Mouse (Mus musculus): ENCODE results near the gene Saysd1. TPM values are rescaled to one million over a fixed set of nuclear protein-coding genes. Genes with fewer than 3 reads are reported as not detected.
A peak's percentile ranks its signal among the peaks of the same experiment; 100 is the strongest.

Gene Saysd1
- total RNA-seq, 2 experiments from 2014 or later: 5.2 to 6.0 TPM

DNA sequence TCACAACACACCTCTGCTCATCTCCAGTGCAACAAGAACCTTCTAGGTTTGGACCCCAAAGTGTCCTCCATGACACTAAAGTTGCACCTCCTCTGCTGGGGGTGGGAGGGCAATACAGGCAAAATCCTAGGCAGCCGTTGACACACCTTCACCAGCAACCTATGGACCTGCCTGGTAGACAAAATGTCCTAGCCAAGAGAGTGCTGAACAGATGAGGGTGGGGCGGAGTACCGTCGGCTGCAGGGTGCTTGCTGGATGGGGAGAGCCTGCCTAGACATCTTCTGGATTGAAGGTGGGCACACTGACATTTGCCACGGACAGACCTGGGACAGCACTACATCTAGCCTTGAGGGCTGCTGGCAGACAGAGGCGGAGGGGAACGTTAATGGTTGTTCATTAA is 26.1 kb upstream of the Saysd1 start:
- intact Hi-C loops (cut with DNase I): no loop called here
- DNase-seq: no peak

GRCm38 (mm10) chr14:20162686-20163085 is 24.4 kb upstream of the Saysd1 start:
- intact Hi-C loops (cut with DNase I): no loop called here
- no peak for DNase-seq

DNA sequence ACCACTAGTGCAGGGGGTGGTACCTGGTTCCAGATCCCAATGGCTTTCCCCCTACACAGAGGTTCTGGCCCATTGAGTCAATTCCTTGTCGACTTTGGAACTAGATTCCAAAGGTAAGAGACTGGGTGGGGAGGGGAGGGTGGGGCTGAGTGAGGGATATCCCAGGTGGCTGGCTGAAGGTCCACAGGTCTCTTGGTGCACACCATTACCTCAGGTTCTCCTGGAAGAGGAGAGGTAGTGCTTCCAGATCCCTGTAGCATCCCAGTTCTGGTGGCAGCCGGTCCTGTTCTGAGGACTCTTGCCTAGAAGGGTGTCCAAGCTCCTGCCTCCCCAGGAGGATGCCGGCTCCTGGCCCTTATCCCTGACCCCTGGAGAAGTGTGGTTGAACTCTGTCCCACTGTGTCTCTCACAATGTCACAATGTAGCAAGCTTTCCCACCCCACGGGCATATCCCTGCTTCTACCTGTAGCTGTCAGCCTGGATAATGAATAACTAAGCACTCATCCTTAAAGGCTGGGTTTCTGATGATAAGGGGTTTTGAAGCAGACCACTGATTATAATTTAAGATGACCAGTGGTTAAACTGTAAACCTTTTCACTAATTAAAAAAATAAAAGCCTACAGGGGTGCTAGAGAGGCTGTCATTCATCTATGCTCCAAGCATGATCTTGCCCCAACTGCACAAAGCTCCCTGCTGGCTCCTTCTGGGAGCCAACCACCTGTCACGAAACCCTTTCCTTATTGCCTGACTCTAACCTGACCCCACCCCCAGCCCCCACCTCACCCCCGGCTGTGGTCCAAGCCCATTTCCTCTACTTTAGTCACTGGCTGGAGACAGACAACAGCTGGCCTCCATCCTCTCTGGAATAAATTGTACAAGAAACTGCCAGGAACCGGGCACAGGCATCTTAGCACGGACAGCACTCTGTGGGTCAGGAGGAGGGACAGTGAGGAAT is 20.7 kb upstream of the Saysd1 start:
- peak; percentile 37 for DNase-seq
- intact Hi-C loops (cut with DNase I): no loop called here

- intact Hi-C loops (cut with DNase I): no loop called here
- no peak for DNase-seq
Measured at GRCm38 (mm10) chr14:20157595-20157994, 19.3 kb upstream of the Saysd1 start.

DNA sequence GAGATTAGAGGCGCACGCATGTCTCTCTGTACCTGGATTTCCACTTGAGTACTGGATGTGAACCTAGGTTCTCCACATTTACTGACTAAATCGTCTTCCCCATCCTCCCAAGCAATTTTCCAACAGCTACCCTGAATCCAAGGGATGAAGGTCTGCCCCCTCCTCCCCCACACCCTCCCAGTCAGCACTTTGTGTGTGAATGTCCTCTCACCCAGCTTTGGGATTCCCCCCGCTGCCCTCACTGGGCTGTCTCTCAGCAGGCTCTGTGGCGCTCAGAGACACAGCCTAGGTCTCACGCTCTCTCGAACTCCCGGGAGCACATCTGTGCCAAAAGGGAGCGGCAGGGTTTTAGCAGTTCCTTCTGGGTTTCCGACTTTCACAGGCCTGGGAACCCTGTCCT is 17.4 kb upstream of the Saysd1 start:
- intact Hi-C loops (cut with DNase I): no loop called here
- no peak for DNase-seq

DNA sequence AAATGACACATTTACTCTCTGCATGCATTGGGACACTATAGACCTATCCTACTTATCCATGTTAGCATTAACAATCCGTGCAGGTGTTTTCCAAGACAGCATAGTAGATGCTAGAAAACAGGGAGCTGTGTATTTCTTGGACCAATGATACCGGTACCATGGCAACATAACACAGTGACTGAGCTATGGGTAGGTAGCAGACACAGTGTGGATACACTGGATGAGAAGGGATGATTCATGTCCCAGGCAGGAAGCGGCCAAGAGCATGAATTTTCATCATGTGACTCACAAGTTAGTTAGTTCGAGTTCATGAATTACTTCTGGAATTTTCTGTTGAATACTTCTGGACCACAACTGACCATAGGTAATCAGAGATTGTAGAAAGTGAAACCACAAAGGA is 16.6 kb upstream of the Saysd1 start:
- DNase-seq: no peak
- intact Hi-C loops (cut with DNase I): no loop called here

GRCm38 (mm10) chr14:20154245-20154644 is 15.9 kb upstream of the Saysd1 start:
- intact Hi-C loops (cut with DNase I): no loop called here

GRCm38 (mm10) chr14:20149127-20150080 is 11.1 kb upstream of the Saysd1 start:
- DNase-seq: no peak
- intact Hi-C loops (cut with DNase I): no loop called here

More at GRCm38 (mm10) chr14:20154245-20154644, 15.9 kb upstream of the Saysd1 start:
- no peak for DNase-seq

DNA sequence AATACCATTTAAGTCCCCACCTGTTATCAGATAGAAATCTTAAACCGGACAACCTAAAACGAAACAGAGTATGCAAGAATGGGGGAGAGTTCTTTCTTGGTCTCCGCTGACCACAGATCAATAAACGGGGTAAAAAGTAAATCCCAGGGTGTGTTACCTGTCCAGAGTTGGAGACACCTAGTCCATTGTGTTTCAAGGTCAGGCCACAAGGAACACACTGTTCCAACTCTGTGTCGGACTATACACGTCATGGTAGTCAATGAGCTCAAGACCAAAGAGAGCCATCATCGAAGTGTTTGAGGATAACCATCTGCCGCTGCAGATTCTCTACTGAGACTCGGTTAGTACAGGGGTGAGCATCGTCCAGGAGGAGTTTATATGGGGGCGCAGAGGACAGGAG is 10.2 kb upstream of the Saysd1 start:
- intact Hi-C loops (cut with DNase I): no loop called here
- DNase-seq: no peak

- intact Hi-C loops (cut with DNase I): no loop called here
- no peak for DNase-seq
Measured at GRCm38 (mm10) chr14:20147854-20148253, 9.5 kb upstream of the Saysd1 start.

- peak; percentile 7 for DNase-seq
Measured at GRCm38 (mm10) chr14:20144093-20144492, 5.8 kb upstream of the Saysd1 start.

DNA sequence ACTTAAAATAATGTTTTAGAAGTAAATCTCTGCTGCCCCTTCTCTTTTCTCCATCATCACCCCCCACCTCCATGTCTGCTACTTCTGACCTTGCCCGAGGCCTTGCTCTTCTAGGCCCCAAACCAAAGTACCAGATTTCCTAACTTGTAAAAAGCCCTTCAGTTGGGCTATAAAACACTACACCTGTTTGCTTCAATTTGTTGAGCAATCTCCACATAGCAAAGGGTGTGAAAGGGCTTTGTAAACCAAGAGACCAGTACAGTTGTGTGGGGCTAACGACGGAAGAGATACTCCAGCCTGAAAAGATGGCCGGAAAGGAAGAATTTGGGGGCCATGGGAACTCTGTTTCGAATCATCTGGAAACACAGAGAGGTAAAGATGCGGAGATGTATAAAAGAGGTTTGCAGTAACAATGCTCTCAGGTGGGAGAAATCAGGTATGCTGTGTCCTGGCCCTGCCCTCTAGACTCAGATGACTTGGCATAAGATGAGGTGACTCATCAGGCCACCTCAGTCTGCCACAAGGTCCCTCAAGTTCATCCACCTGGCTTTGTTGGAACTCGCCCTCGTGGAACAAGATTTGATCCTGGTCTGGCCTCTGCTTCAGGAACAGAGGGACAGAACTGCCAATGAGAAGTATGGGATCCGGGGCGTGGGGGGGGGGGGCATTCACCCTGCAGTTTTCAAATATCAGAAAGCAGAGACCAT is 3.2 kb downstream of the Saysd1 start:
- no peak for DNase-seq
- intact Hi-C loops (cut with DNase I): no loop called here

More at GRCm38 (mm10) chr14:20144093-20144492, 5.8 kb upstream of the Saysd1 start:
- intact Hi-C loops (cut with DNase I): no loop called here

DNA sequence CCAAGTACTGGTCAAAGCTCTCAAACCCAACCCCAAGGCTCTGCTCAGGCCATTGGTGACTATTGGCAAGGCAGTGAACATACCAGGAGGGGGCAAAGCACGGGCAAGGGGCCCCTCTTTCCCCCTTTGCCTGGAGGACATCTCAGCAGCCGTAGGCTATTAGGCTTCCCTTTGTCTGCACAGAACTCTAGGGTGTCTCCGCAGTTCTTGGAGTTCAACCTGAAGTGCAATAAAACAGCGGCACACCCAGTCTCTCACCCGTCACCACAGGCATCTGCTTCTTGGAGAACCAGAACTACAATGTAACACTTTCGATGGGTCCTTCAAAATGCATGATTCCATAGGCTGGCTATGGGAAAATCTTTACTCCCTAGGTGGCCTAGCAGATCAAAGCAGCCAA is 10.2 kb downstream of the Saysd1 start:
- intact Hi-C loops (cut with DNase I): no loop called here
- no peak for DNase-seq

DNA sequence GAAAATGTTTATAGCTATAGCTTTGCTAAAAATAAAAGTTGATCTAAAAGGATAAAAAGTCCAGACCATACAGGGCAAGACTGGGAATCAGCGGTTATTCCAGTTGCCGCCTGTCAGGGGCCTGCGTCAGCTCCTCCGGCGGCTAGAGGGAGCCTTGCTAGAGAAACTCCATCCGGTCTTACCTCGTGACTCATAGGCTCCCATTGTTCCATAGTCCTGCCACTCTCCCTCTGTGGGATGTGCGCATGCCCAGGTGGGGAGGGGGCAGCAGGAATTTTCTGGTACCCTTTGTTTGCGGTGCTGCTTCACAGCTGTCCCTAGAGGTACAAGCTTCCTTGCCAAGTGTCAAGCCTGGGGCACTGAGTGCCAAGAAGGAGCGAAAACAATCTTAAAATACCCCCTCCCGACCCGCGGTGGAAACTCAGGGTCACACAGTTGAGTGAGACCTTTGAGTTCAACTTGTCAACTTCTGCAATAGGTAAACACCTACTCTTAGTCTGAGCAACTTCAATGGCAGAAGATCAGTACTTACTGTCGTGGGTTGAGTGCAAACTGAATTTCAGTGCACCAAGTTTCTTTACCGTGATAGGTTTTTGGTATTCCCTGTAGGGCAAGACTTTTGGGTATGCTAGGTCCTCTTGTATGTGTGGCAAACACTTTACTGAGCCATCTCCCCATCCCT is 10.8 kb downstream of the Saysd1 start:
- intact Hi-C loops (cut with DNase I): no loop called here
- DNase-seq: no peak

DNA sequence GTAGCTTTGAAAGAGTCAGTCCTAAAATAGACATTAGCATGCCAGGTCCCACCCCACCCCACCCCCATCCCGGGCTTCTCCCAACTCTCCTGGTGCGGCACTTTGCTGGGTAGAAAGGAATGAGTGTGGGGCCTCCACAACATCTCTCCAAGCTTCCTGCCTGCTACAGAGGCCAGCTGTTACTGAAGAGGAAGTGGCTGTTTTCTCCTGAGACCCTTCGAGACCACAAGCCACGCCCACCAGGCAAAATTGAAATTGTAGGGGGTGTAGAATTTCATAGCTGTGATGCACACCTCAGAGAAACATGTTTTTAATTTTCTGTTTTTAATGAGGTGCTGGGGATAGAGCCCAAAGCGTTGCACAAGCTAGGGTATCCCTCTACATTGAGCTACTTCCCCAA is 17.5 kb downstream of the Saysd1 start:
- intact Hi-C loops (cut with DNase I): no loop called here
- DNase-seq: no peak

DNA sequence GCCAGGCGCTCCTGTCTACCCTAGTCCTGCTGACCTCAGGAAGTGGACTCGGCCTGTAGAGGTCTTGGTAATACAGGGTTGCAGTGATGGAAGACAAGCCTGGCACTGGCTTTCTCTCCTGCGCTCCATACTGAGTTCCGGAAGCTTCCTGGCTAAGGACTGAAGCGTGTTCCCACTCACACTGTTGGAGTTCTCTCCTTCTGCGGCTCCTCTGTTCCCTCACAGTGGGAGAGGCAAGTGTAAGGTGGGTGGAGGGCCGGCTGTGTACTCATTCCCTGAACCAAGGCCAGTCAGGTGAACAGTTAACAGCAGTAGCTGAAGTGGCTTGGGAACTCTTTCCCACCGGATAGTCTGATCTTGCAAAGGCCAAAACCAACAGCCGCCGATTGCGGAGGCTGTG is 18.3 kb downstream of the Saysd1 start:
- intact Hi-C loops (cut with DNase I): no loop called here
- DNase-seq: no peak

- DNase-seq: no peak
- intact Hi-C loops (cut with DNase I): no loop called here
Measured at GRCm38 (mm10) chr14:20116149-20116605, 22.2 kb downstream of the Saysd1 start.

GRCm38 (mm10) chr14:20114951-20115350 is 23.4 kb downstream of the Saysd1 start:
- no peak for DNase-seq
- intact Hi-C loops (cut with DNase I): loop anchor here (5.0 kb wide), 1 partner anchor 142 kb away; no protein-coding TSS in a partner anchor

DNA sequence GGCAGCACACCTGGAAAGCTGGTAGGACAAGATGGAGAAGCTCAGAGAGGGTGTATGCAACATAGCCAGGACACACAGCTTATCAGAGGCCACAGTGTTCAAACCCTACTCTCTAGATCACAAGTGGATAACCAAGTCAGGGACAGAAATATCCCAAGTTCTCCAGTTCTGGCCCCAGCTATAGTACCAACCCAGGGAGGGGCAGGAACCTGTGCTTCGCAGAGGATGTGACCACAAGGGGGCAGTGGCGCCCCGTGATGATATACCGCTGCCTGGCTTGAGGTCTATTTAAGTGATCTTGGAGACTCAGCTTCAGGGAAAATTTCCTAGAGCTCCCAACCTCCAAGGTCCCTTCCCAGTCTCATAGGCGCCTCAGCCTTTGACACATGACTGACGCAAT is 24.4 kb downstream of the Saysd1 start:
- intact Hi-C loops (cut with DNase I): loop anchor here (5.0 kb wide), 1 partner anchor 143 kb away; no protein-coding TSS in a partner anchor
- DNase-seq: peak; percentile 85
